Mouse (Mus musculus) layer of hippocampus, postnatal 14 days (tissue): ENCODE measurements around the gene Bmpr2. TPM values are rescaled to one million over a fixed set of nuclear protein-coding genes. Genes with fewer than 3 reads are reported as not detected.

ENCODE experiments used
- DNase-seq, 2 experiments: peaks; one replicate each; pipeline ENCODE4 v3.0.0; 2021 to 2022; ENCODE audit warnings: low spot score in 2 of 2, mixed read lengths in 1 of 2
- total RNA-seq, 2 experiments: library from RNA; stranded (reverse); gene quantifications; 2 replicates each; pipeline ENCODE4 v1.2.3; 2021

The Bmpr2 gene
- total RNA-seq, 2 experiments from 2014 or later = 94.2 to 102 TPM

DNA sequence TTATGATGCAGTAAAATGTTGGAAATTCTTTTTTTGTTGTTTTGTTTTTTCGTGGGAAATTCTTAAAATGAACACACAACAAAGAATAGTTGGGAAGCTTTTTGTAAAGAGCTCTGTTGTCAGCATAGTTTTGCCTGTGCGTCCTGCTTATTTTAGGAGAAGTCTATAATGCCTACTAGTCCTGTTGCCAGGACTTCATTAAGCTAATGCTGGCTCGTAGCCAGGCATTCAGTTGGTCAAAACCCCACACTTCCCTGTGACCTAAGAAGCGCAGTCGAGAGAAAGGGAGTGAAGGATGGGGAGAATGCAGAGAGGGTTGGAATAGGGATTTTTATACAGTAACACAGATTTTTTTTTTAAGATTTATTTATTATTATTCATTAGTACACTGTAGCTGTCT lies 26.5 kb downstream of the Bmpr2 start:
- no peak for DNase-seq

- DNase-seq = peak; percentile 17 to 62
Measured at GRCm38 (mm10) chr1:59795336-59795735, 32.1 kb downstream of the Bmpr2 start.

DNA sequence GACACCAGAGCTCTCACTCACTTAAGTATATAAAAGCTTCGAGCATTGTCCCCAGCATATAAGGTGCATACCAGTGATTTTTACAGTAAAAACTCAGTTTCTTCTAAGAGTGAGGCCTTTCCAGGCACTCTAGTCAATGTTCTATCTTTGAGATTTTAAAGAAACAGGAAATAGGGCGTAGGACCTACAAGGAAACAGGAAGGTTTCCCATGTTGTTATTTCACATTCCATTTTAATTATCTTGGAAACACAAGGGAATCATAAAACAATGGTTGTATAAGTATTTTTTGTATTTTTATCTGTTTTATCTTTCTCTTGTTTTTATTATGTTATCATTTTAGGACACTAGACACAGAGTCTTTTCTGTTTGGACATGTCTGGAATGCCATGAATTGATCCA lies 34.7 kb downstream of the Bmpr2 start:
- DNase-seq = no peak

- DNase-seq = no peak
Measured at GRCm38 (mm10) chr1:59804363-59804762, 41.2 kb downstream of the Bmpr2 start.

DNA sequence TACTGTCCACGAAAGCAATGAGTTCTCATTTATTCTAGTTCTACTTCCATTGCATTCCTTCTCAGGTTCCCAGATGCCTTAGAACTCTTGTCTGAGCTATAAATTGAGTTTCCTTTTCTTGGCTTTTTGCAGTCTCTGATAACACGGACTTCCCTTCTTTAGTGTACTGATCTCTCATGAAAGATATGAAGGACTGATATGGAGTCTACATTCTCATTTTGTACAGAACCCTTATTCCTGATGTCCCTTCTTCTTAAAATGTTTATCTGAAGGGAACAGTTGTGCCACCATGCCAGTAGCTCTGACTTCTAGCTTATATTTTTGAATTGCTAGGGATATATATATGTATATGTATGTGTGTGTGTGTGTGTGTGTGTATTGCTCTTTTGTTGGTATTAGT lies 46.7 kb downstream of the Bmpr2 start:
- DNase-seq = no peak

- no peak for DNase-seq
Measured at GRCm38 (mm10) chr1:59812782-59813181, 49.6 kb downstream of the Bmpr2 start.

DNA sequence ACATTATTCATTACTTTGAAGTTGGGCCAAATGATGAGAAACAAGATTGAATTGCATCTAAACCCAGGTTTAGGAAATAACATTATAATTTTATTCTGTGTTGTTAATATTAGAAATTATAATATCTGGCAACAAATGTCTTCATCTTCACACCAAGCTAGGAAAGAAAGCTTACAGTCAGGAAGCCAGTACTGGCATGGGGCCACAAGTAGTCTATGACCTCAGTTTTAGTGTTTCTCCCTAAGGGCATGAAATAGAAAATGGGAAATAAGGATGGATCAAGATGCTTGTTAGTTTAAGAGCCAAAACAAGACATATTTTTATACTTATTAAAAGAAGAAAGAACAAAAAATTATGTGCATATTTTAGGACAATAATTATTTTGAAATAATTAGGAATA lies 62.2 kb downstream of the Bmpr2 start:
- DNase-seq = no peak

- peak in 1 of 2 experiments; percentile 14 for DNase-seq
Measured at GRCm38 (mm10) chr1:59826583-59826982, 63.4 kb downstream of the Bmpr2 start.

- no peak for DNase-seq
Measured at GRCm38 (mm10) chr1:59829410-59829809, 66.2 kb downstream of the Bmpr2 start.

DNA sequence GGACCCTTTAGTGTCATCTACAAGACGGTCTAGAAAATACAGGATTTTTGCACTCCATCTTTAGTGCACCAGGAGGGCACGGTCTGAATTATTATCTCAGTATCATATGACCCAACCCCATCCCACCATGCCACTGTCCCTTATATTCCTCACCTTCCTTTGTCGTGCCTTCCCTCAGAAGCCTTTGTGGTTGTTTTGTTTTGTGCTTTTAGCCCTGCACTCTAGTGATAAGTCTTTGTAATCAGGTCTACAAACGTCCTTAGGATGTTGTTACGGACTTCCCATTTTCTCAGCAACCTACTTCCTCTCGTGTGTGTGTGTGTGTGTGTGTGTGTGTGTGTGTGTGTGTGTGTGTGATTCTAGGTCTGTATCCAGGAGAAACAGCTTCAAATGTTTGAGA lies 67.0 kb downstream of the Bmpr2 start:
- no peak for DNase-seq

- DNase-seq = peak; percentile 5 to 39
Measured at GRCm38 (mm10) chr1:59833723-59834122, 70.5 kb downstream of the Bmpr2 start.

GRCm38 (mm10) chr1:59848327-59848726 lies 85.1 kb downstream of the Bmpr2 start:
- peak in 1 of 2 experiments; percentile 8 for DNase-seq

DNA sequence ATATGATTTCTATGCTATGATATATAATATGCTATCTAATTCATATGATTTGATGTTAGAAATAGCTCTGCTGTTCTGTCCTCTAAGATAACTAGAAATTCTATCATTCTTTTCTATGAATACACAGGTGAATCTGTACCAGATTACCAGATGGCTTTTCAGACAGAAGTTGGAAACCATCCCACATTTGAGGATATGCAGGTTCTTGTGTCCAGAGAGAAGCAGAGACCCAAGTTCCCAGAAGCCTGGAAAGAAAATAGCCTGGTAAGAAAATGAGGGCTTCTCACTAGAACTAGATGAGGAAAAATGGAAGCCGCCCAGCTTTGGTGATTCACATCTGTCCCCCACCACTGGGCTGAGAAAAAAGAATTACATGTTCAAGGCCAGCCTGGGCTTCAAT lies 95.8 kb downstream of the Bmpr2 start:
- no peak for DNase-seq

DNA sequence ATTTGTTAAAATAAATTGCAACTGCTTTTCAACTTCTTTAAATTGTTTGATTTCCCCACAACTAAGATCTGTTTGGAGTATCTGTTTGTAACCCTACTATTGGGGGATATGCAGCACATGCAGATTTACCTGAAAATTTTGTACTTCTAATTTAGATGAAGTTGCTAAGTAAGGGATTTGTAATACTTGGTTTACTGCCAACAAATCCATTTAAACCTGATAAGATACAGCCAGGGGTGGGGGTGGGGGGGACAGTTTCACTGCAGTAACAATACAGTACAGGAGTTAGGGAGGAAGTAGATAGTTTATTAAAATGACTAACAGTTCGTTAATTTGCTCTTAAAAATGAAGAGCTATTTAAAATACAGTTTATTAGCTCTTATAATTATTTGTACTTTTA lies 98.9 kb downstream of the Bmpr2 start:
- no peak for DNase-seq

DNA sequence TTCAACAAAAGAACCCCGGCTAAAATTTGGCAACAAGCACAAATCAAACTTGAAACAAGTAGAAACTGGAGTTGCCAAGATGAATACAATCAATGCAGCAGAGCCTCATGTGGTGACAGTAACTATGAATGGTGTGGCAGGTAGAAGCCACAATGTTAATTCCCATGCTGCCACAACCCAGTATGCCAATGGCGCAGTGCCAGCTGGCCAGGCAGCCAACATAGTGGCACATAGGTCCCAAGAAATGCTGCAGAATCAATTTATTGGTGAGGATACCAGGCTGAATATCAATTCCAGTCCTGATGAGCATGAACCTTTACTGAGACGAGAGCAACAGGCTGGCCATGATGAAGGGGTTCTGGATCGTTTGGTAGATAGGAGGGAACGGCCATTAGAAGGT lies 104.8 kb downstream of the Bmpr2 start:
- no peak for DNase-seq

GRCm38 (mm10) chr1:59874023-59874422 lies 110.8 kb downstream of the Bmpr2 start:
- no peak for DNase-seq

GRCm38 (mm10) chr1:59878098-59878497 lies 114.9 kb downstream of the Bmpr2 start:
- DNase-seq = no peak

DNA sequence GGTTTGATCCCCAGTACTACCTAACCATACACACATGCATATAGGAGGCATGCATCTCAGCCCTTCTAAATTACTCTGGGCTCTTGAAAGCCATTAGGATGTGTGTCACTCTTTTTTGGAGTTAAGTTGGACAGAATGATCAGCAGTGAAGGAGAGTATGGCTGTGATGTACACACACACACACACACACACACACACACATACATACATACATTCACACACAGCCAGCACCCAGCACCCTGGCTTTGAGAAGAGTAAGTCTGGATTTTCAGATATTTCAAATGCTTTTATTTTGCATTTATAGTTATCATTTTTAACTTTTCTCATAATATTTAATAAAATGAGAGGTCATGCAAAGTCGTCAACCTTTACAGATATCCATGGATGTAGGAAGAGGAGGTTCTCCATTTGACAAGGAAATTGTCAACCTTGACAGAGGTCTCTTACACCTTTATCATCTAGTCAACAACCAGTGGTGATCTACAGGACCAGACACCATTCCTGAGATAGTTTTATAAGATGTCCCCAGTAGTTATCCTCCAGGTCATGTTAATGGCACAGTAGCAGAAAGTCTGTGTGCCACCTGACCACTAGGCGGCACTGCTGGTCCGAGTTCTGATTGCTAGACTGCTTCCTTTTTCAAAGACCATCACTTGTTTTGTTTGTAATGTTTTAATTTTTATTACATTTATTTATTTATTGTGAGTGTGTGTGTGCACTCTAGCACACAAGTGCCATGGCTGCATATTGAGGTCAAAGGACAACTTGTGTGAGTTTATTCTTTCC lies 120.3 kb downstream of the Bmpr2 start:
- peak; percentile 64 to 81 for DNase-seq

GRCm38 (mm10) chr1:59886899-59887298 lies 123.7 kb downstream of the Bmpr2 start:
- no peak for DNase-seq

DNA sequence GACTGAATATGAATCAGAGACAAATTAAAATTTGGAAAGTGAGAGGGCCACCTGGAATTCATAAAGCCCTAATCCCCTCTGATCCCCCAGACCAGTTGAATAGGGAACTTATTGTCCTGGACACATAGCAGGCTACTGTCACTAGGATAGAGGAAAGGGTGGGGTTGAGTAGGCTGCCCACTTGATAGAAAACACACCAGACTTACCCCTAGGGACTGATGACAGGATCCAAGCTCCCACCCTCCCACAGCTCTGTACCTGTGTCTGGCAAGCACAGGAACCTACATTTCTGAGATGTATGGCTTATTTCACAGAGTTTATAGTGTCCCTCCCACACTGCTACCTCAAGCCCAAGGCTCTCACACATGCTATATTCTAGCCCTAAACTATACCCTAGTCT lies 124.8 kb downstream of the Bmpr2 start:
- DNase-seq = no peak

- no peak for DNase-seq
Measured at GRCm38 (mm10) chr1:59891185-59891584, 128.0 kb downstream of the Bmpr2 start.

GRCm38 (mm10) chr1:59892777-59893176 lies 129.6 kb downstream of the Bmpr2 start:
- DNase-seq = no peak

DNA sequence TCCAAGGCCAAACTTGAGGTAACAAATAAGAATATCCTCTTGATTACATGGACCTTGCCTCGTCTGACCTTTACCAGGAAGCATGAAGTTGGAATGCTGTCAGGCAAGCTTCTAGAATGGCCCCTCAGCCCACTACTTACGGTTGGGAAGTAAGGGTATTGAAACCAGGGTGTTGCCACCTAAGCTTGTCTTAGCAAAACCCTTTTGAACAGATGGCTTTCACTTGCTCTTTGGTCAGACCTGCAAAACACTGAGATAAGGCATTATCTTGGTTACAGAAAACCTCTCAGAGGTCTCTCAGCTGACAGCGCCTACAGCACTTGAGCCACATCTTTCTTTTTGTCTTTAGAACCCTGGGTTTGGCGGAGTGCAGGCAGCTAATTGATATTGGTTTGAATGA lies 130.8 kb downstream of the Bmpr2 start:
- DNase-seq = no peak
